Mouse (Mus musculus) spleen, embryonic (tissue): ENCODE data around the gene Ldlr.
"Not testable (repeated sequence)": the region's sequence is repeated elsewhere in the genome, so short reads cannot be mapped to it uniquely, and the experiment has no call there.

Source experiments
- CTCF ChIA-PET: fragments of 350-600 bp; sonication (Branson Sonifier 250); formaldehyde crosslinking; loops from one replicate; lab custom pipeline; 2022; lab: Charles Lee

Gene Ldlr

GRCm38 (mm10) chr9:21754516-21755321 lies 31.4 kb downstream of the Ldlr start:
- CTCF ChIA-PET, result no interaction called here

- CTCF ChIA-PET, result interaction anchor here (0.6 kb wide), 1 partner anchor 194 kb away, joined by 17 read pairs; no protein-coding TSS in a partner anchor
Measured at GRCm38 (mm10) chr9:21758576-21759529, 35.6 kb downstream of the Ldlr start.

- CTCF ChIA-PET, result no interaction called here
Measured at GRCm38 (mm10) chr9:21759718-21760117, 36.4 kb downstream of the Ldlr start.

- CTCF ChIA-PET, result no interaction called here
Measured at GRCm38 (mm10) chr9:21760155-21761088, 37.1 kb downstream of the Ldlr start, which contains the start of gene Spc24. TSS of gene Spc24 (minus strand) at chr9:21760303.

GRCm38 (mm10) chr9:21762135-21762534 lies 38.9 kb downstream of the Ldlr start:
- CTCF ChIA-PET, result interaction anchor here (0.6 kb wide), 1 partner anchor 8 kb away, joined by 4 read pairs; no protein-coding TSS in a partner anchor

GRCm38 (mm10) chr9:21764084-21764999 lies 41.1 kb downstream of the Ldlr start:
- CTCF ChIA-PET, result no interaction called here

- CTCF ChIA-PET, result no interaction called here
Measured at GRCm38 (mm10) chr9:21767896-21768295, 44.6 kb downstream of the Ldlr start.

- CTCF ChIA-PET, result interaction anchor here (0.6 kb wide), 1 partner anchor 31 kb away, joined by 11 read pairs; no protein-coding TSS in a partner anchor
Measured at GRCm38 (mm10) chr9:21768511-21769411, 45.5 kb downstream of the Ldlr start.

- CTCF ChIA-PET, result no interaction called here
Measured at GRCm38 (mm10) chr9:21769558-21770183, 46.4 kb downstream of the Ldlr start.

GRCm38 (mm10) chr9:21773396-21773795 lies 50.1 kb downstream of the Ldlr start:
- CTCF ChIA-PET, result not testable (repeated sequence)

- CTCF ChIA-PET, result no interaction called here
Measured at GRCm38 (mm10) chr9:21774353-21774752, 51.1 kb downstream of the Ldlr start.

- CTCF ChIA-PET, result no interaction called here
Measured at GRCm38 (mm10) chr9:21777726-21778125, 54.4 kb downstream of the Ldlr start.

GRCm38 (mm10) chr9:21781657-21782468 lies 58.6 kb downstream of the Ldlr start:
- CTCF ChIA-PET, result interaction anchor here (0.6 kb wide), 1 partner anchor 840 kb away, joined by 4 read pairs; no protein-coding TSS in a partner anchor

- CTCF ChIA-PET, result interaction anchor here (0.6 to 0.7 kb wide), 3 partner anchors 258 to 1535 kb away, joined by 3 to 4 read pairs (median 3); no protein-coding TSS in a partner anchor
Measured at GRCm38 (mm10) chr9:21784517-21785307, 61.4 kb downstream of the Ldlr start.

- CTCF ChIA-PET, result interaction anchor here (0.6 to 0.9 kb wide), 2 partner anchors 18 to 165 kb away, joined by 8 to 12 read pairs; no protein-coding TSS in a partner anchor
Measured at GRCm38 (mm10) chr9:21786309-21786708, 63.0 kb downstream of the Ldlr start.

GRCm38 (mm10) chr9:21786906-21787305 lies 63.6 kb downstream of the Ldlr start:
- CTCF ChIA-PET, result interaction anchor here (0.9 kb wide), 1 partner anchor 17 kb away, joined by 8 read pairs; no protein-coding TSS in a partner anchor
